Mouse (Mus musculus) E14TG2a.4 (cell line): ENCODE data around the gene Tbx4.

ENCODE experiments used
- CTCF ChIP-seq: conservative IDR thresholded peaks from 2 replicates; pipeline ENCODE4 v1.5.1; 2014; ENCODE audit warnings: low read length
- NANOG ChIP-seq: IDR thresholded peaks from 2 replicates; pipeline ENCODE4 v1.6.1; 2014; ENCODE audit warnings: borderline replicate concordance, low read length, mixed read lengths
- POU5F1 ChIP-seq: IDR thresholded peaks from 2 replicates; pipeline ENCODE4 v1.6.1; 2014; ENCODE audit warnings: low read length, borderline replicate concordance

DNA sequence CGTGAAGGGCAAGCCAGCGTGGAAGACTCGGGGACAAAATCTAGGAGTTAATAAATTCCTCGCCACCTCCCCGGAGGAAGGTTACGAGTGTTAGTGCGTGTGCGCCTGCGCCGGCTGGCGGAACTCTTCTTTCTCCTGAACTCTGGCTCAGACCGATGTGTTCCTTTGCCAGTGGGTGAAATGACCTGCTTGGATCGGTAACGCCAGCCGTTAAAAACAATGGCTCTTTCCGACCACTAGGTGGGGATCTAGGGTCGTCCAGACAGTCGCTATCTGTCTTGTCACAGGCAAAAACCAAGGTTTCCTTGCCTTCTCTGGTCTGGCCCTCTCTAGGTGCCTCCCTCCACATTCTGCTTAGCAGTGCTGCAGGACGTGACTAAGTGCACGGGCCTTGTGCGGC lies 37.2 kb upstream of the Tbx4 start:
- TF ChIP-seq CTCF (peak; percentile 81), NANOG (no peak), POU5F1 (no peak)
